Mouse (Mus musculus) liver, embryonic 14.5 days (tissue): ENCODE results near the gene Cdk5rap3. TPM values are rescaled to one million over a fixed set of nuclear protein-coding genes. Genes with fewer than 3 reads are reported as not detected.

Experiments used
- ATAC-seq: fragments of 200-750 bp; cut with Nextera tagmentation; 2 replicates; pipeline ENCODE4 v1.8.0; 2017; ENCODE audit warnings: moderate number of reproducible peaks, mild to moderate bottlenecking, moderate library complexity; ENCODE audit not compliant: insufficient read depth
- DNase-seq, 3 experiments: peaks; one replicate each; pipeline ENCODE4 v3.0.0-alpha.2; 2012 to 2013; ENCODE audit warnings: low read depth in 3 of 3, low spot score in 3 of 3
- H3K27ac ChIP-seq: fragments of 300-500 bp; sonication (generic); 2 replicates; pipeline ENCODE4 v1.5.1; 2014; ENCODE audit warnings: moderate library complexity, mild to moderate bottlenecking, control low read depth, inconsistent platforms
- H3K27me3 ChIP-seq: fragments of 300-500 bp; sonication (generic); 2 replicates; pipeline ENCODE4 v1.6.1; 2014; ENCODE audit warnings: mild to moderate bottlenecking, low read length, moderate library complexity; ENCODE audit not compliant: control insufficient read depth, insufficient read depth
- H3K36me3 ChIP-seq: fragments of 300-500 bp; sonication (generic); replicated peaks from 2 replicates; pipeline ENCODE4 v1.6.1; 2014; ENCODE audit warnings: low read depth; ENCODE audit not compliant: control insufficient read depth, insufficient read depth
- H3K4me1 ChIP-seq, 2 experiments: fragments of 200-500 bp in 1 of 2; fragments of 300-500 bp in 1 of 2; sonication (generic) in 1 of 2; replicated peaks; 2 replicates each; pipeline ENCODE4 v1.6.1; 2012 to 2014; ENCODE audit warnings: antibody characterized with exemption in 1 of 2, inconsistent platforms in 1 of 2, low read length in 1 of 2; ENCODE audit not compliant: control insufficient read depth in 2 of 2, insufficient read depth in 2 of 2
- H3K4me2 ChIP-seq: fragments of 300-500 bp; sonication (generic); 2 replicates; pipeline ENCODE4 v1.6.1; 2014; ENCODE audit warnings: low read depth, mild to moderate bottlenecking, control low read depth, moderate library complexity
- H3K4me3 ChIP-seq, 2 experiments: fragments of 200-500 bp in 1 of 2; fragments of 300-500 bp in 1 of 2; sonication (generic) in 1 of 2; 2 replicates each; pipeline ENCODE4 v1.5.1; 2012 to 2014; ENCODE audit warnings: low read depth in 2 of 2, low read length in 2 of 2, mild to moderate bottlenecking in 2 of 2, control low read depth in 1 of 2, inconsistent platforms in 1 of 2, moderate library complexity in 1 of 2; ENCODE audit not compliant: insufficient read depth in 1 of 2
- H3K9ac ChIP-seq: fragments of 300-500 bp; sonication (generic); replicated peaks from 2 replicates; pipeline ENCODE4 v1.6.1; 2014; ENCODE audit warnings: mild to moderate bottlenecking, control low read depth, moderate library complexity
- H3K9me3 ChIP-seq: fragments of 300-500 bp; sonication (generic); 2 replicates; pipeline ENCODE4 v1.6.1; 2016; ENCODE audit warnings: low read length, mixed read lengths; ENCODE audit not compliant: control insufficient read depth
- CTCF ChIP-seq: IDR thresholded peaks from 2 replicates; pipeline ENCODE4 v1.5.1; 2016; ENCODE audit warnings: antibody characterized with exemption, low read depth, control low read depth
- EP300 ChIP-seq: IDR thresholded peaks from 2 replicates; pipeline ENCODE4 v1.6.1; 2016; ENCODE audit warnings: antibody characterized with exemption, low read depth
- WGBS: fragments of 180-500 bp; shearing (Covaris S2); extraction: QIAGEN DNeasy Blood & Tissue Kit; methylation state at CpG from one replicate; pipeline ENCODE4 v1.1.7; 2014; ENCODE audit not compliant: insufficient replicate concordance; 5-methylcytosine and 5-hydroxymethylcytosine counted together
- polyA plus RNA-seq, 2 experiments: library from polyadenylated mRNA; depleted of rRNA in 1 of 2; stranded (reverse) in 1 of 2; unstranded in 1 of 2; fragments of >200 nt; fragmentation: Nextera tagmentation in 1 of 2; extraction: Ambion mirVana in 1 of 2; gene quantifications; 2 replicates each; pipeline versions ENCODE4 v1.2.1 to v1.2.3; 2012 to 2014

Cdk5rap3 gene
- polyA plus RNA-seq, 2 experiments, result 20.1 to 34.1 TPM

DNA sequence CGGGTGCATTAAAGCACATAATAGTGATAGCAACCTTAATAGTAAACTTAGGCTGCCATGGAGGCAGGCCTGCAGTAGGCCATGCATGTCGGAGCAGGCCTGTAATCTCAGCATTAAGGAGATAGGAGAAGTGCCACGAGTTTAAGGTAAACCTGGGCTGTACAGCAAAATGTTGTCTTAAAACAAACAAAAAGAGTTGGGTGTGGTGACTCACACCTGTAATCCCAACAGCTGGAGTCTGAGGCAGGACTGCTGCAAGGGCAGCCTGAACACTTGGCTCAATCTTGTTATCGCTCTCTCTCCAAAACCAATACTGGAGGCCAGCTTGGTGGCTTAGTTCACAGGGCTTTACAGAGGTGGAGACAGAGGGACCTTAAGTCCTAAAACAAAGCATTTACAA lies 38.8 kb upstream of the Cdk5rap3 start:
- DNase-seq (no peak), ATAC-seq (no peak)
- no peaks in the 10 kb centered on the region for H3K27me3 ChIP-seq
- H3K4me2 ChIP-seq, result peak overlapping the region; percentile 59
- TF ChIP-seq EP300, result no peak
- TF ChIP-seq CTCF, result no peak
- H3K9me3 ChIP-seq, result no peaks in the 10 kb centered on the region; the same call in 1 of the 2 replicates
- peaks cover 38 to 44% of the 10 kb centered on the region in 2 experiments for H3K4me1 ChIP-seq
- WGBS, result 68% methylated on average over 4 of the region's 4 CpGs
- peak overlapping the region; percentile 85 for H3K27ac ChIP-seq
- peak overlapping the region; percentile 52 for H3K9ac ChIP-seq
- peaks cover 97% of the 10 kb centered on the region for H3K36me3 ChIP-seq
- no peak overlapping the region; a peak in 1 of 4 replicates for H3K4me3 ChIP-seq

DNA sequence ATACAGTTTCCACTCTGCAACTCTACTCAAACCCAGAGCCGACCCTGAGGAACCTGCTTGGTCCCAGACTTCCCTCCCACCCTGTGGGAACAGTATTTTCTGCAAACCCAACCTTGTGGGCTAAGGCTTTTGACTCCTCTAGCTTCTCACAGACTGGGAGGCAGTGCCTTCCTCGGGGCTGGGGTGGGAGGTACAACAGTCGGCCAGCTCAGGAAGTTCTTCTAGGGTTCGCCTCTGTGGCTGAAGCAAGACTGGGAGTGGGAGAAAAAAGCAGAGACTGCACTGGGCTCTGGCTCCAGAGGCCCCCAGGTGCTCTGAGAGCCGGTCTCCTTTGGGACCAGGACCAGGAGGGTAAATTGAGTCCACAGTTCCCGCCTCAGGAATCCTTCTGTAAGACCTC lies 36.6 kb upstream of the Cdk5rap3 start:
- H3K4me1 ChIP-seq, result peaks cover 58 to 63% of the 10 kb centered on the region in 2 experiments
- H3K27ac ChIP-seq, result peak overlapping the region; percentile 0; the same call in 1 of the 2 replicates

DNA sequence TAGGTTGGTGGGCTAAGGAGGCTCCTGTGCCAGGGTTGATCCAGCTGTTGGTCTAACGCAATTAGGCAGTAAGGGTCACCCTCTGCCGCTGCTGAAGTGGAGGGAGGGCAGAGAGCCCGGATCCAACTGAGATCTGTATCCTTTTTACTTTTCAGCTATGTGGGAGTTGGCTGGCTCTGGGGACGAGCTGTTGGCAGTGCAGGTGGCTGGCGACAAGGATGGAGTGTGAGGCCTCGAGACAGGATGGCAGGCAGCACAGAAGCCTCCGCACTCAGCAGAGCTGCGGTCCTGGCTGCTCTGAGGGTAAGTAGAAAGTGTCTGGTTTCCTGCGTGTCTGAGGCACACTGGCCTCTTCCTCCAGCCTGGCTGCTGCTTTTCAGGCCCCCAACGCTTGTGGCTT lies 36.1 kb upstream of the Cdk5rap3 start:
- H3K9me3 ChIP-seq, result no peaks in the 10 kb centered on the region; the same call in 1 of the 2 replicates
- peaks cover 92% of the 10 kb centered on the region for H3K36me3 ChIP-seq
- peaks cover 58 to 63% of the 10 kb centered on the region in 2 experiments for H3K4me1 ChIP-seq
- no peak overlapping the region for H3K4me3 ChIP-seq
- WGBS, result 78% methylated on average over 10 of the region's 10 CpGs
- DNase-seq, result no peak
- no peak for ATAC-seq
- H3K4me2 ChIP-seq, result no peak overlapping the region
- H3K27me3 ChIP-seq, result no peaks in the 10 kb centered on the region
- no peak overlapping the region for H3K9ac ChIP-seq
- no peak overlapping the region; the same call in 1 of the 2 replicates for H3K27ac ChIP-seq
- no peak for TF ChIP-seq CTCF
- TF ChIP-seq EP300, result no peak

More for the DNA sequence above, 36.6 kb upstream of the Cdk5rap3 start:
- no peak overlapping the region for H3K9ac ChIP-seq
- ATAC-seq, result no peak
- H3K4me3 ChIP-seq, result no peak overlapping the region
- 65% methylated on average over 6 of the region's 6 CpGs for WGBS
- no peak for DNase-seq
- H3K36me3 ChIP-seq, result peaks cover 97% of the 10 kb centered on the region
- TF ChIP-seq EP300 (no peak), CTCF (no peak)
- no peaks in the 10 kb centered on the region for H3K27me3 ChIP-seq
- no peaks in the 10 kb centered on the region; the same call in 1 of the 2 replicates for H3K9me3 ChIP-seq
- H3K4me2 ChIP-seq, result no peak overlapping the region

DNA sequence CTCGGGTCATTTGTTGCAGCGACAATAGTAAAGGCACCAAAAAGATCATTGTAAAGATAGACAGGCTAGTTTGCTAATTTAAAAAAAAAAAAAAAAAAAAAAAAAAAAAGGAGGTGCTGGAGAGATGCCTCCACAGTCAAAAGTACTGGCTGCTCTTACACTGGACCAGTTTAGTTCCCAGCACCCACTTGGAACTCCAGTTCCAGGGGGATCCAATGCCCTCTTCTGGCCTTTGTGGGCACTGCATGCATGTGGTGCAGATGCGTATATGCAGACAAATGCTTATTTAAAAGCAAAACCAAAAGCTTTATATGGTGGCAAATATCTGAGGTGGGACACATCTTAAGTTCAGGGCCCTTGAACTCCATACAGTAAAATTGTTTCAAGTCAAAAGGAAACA lies 34.5 kb upstream of the Cdk5rap3 start:
- DNase-seq (no peak), ATAC-seq (no peak)
- WGBS, result 94% methylated on average over 3 of the region's 3 CpGs
- no peak overlapping the region for H3K9ac ChIP-seq
- no peak overlapping the region for H3K4me3 ChIP-seq
- no peak overlapping the region for H3K4me2 ChIP-seq
- H3K9me3 ChIP-seq, result no peaks in the 10 kb centered on the region; the same call in 1 of the 2 replicates
- peak overlapping the region; percentile 100 for H3K27ac ChIP-seq
- no peaks in the 10 kb centered on the region for H3K27me3 ChIP-seq
- H3K4me1 ChIP-seq, result peaks cover 54 to 59% of the 10 kb centered on the region in 2 experiments
- TF ChIP-seq CTCF, result peak; percentile 76
- no peak for TF ChIP-seq EP300
- H3K36me3 ChIP-seq, result peaks cover 79% of the 10 kb centered on the region

DNA sequence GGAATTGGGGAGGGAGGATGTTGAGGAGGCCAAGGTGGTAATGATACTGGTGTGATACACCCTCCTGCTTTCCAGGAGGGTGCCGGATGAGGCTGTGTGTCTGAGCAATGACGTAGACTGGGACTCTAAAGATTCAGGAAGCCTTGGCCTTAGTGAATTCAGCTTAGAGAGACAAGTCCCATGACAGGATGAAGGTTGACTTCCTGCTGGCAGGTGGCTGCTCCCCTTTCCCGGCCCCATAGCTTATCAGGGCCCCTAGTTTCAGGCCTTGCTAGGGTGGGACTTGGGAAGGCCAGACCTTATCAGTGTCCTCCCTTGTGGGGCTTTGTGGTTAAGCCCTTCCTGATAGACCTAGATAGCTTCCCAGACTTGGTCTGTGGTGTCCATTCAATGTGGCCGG lies 31.6 kb upstream of the Cdk5rap3 start:
- Histone ChIP-seq H3K36me3 (peaks cover 54% of the 10 kb centered on the region), H3K27ac (peak overlapping the region; percentile 100), H3K4me2 (peak overlapping the region; percentile 70), H3K4me1 (peaks cover 49 to 50% of the 10 kb centered on the region in 2 experiments), H3K4me3 (peak overlapping the region; percentile 52 to 95), H3K27me3 (no peaks in the 10 kb centered on the region), H3K9me3 (no peaks in the 10 kb centered on the region; the same call in 1 of the 2 replicates), H3K9ac (peak overlapping the region; percentile 85)
- WGBS, result 13% methylated on average over 4 of the region's 4 CpGs
- TF ChIP-seq EP300 (peak; percentile 99), CTCF (no peak)
- ATAC-seq, result peak; percentile 74
- DNase-seq, result peak; percentile 91 to 93 (median 92)
